Mouse (Mus musculus): ENCODE measurements around the gene Pkig. TPM values are rescaled to one million over a fixed set of nuclear protein-coding genes. Genes with fewer than 3 reads are reported as not detected.

The Pkig gene
- polyA plus RNA-seq, 1 experiment from 2014 or later, result 189 TPM

DNA sequence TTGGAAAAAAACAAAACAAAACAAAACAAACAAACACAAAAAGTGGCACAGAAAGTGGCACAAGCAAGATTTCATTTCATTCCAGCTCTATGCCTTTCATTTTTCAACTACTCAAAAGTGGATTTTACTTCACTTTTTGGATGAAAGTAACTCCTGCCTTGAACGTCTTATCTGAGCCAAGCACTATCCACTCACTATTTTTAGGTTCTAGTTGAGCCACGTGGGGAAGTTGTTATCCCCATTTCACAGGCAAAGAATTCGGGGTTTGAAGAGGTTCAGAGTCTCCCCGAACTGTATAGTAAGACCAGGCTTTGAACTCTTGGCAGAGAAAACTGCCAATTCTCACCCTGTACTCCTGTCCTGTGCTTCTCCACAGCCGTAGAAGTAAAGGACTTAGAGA, 50.1 kb downstream of the Pkig start:
- no peak overlapping the region for H3K27ac ChIP-seq (replicated peaks)
- H3K4me3 ChIP-seq, result no peak overlapping the region
- H3K27me3 ChIP-seq (replicated peaks; ENCODE audit: low read depth, poor library complexity, severe bottlenecking), result no peaks in the 10 kb centered on the region
- no peaks in the 10 kb centered on the region for H3K9me3 ChIP-seq
- WGBS, result 86% methylated on average over 5 of the region's 5 CpGs
- no peaks in the 10 kb centered on the region for H3K4me1 ChIP-seq
- DNase-seq (ENCODE audit: low spot score), result no peak
- peaks cover 45% of the 10 kb centered on the region for H3K36me3 ChIP-seq (replicated peaks)

DNA sequence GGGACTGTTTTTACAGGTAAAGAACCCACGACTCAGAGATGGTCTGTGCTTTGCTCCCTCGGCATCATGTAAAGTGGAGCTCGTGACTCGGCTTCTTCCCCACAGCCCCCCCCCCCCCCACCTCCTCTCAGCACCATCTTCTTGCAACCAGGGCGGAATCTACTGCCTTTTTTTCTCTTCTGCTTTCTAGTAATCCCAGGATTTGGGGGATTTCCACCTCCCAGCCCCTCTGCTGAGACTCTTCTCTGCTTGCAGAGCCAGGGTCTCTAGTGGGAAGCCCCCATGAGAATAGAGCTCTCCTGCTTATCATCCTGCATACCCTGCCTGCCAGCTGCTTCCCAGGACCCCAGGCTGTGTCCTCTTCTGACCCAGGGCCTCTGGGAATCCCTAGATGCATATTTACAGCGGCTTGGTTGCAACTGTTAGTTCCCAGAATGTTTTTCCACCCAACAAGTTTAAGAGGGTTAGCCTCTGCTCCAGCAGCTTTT, 50.6 kb downstream of the Pkig start:
- no peaks in the 10 kb centered on the region for H3K4me1 ChIP-seq
- H3K27ac ChIP-seq (replicated peaks), result no peak overlapping the region
- H3K9me3 ChIP-seq, result no peaks in the 10 kb centered on the region
- peaks cover 44% of the 10 kb centered on the region for H3K36me3 ChIP-seq (replicated peaks)
- DNase-seq (ENCODE audit: low spot score), result no peak
- H3K4me3 ChIP-seq, result no peak overlapping the region
- 77% methylated on average over 6 of the region's 6 CpGs for WGBS
- H3K27me3 ChIP-seq (replicated peaks; ENCODE audit: low read depth, poor library complexity, severe bottlenecking), result no peaks in the 10 kb centered on the region

DNA sequence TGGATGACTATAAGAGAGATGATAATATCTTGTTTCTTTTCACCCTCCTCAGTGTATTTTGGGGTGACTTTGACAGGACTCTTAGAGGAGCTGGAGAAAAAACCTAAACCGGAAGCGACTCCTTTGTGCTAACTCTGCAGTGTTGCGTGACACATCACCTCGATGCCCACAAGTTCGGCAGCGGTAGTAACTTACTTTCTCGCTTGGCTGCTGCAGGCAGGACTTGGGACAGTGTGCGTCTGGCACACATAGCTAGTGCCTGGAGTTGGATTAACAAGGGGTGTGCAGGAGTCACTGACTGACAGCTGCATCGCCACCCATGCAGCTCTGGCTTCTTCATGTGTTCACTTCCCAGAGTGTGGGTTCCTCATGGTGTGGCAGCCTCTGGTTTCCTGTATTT, 51.8 kb downstream of the Pkig start:
- H3K27me3 ChIP-seq (replicated peaks; ENCODE audit: low read depth, poor library complexity, severe bottlenecking), result no peaks in the 10 kb centered on the region
- no peak overlapping the region for H3K27ac ChIP-seq (replicated peaks)
- H3K4me1 ChIP-seq, result no peaks in the 10 kb centered on the region
- no peak overlapping the region for H3K4me3 ChIP-seq
- peaks cover 32% of the 10 kb centered on the region for H3K36me3 ChIP-seq (replicated peaks)
- H3K9me3 ChIP-seq, result no peaks in the 10 kb centered on the region
- DNase-seq (ENCODE audit: low spot score), result no peak
- 95% methylated on average over 9 of the region's 9 CpGs for WGBS

DNA sequence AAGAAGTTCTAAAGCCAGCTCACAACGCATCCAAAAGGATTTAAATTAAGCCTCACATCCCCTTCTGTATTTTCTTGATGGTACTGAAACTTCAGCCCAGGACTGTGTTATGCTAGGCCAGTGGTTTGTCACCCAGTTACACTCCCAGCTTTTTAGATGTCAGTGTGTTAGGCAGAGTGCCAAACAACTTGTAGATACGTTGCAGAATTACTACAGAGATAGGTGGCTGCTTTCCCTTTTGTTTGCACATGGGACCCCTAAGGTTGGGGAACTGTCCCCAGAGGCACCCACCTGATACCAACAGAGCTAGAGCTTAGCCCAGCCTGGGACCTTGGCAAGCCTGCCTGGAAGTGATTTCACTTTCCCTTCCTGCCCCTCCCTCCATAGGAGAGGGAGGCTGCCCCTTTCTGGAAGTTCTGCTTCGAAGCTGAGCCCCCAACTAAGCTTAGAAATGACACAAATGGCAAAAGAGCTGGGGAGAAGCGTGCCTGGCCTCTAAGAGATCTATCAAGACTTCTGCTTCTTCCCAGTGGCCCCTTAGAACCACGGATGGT, 52.5 kb downstream of the Pkig start:
- Histone ChIP-seq H3K27me3 (replicated peaks; ENCODE audit: low read depth, poor library complexity, severe bottlenecking) (no peaks in the 10 kb centered on the region), H3K9me3 (no peaks in the 10 kb centered on the region), H3K4me3 (no peak overlapping the region), H3K27ac (replicated peaks) (no peak overlapping the region), H3K4me1 (peaks cover 2% of the 10 kb centered on the region; the same call in 1 of the 2 replicates), H3K36me3 (replicated peaks) (peaks cover 29% of the 10 kb centered on the region)
- no peak for DNase-seq (ENCODE audit: low spot score)
- WGBS, result 84% methylated on average over 5 of the region's 5 CpGs

DNA sequence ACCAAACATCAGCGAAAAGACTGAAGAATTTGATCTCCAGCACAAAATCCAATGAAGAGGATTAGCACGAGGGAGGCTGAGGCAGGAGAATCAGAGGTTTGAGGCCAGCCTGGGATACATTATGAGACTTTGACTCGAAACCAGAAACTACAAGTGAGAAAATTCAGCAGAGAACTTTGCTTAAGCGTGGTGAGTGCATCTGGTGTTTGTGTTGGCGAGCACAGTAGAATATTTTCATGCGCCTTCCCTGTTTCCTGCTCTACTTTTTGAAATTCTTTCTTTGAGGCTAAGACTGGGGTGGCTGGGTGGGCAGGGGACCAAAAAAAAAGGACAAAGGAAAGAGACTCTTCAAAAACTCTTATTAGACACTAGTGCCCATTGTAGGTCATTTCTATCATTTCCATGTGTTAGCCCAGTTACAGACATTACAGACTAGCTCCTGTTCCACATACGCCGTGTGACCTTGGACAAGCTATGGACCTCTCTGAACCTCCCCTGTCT, 53.2 kb downstream of the Pkig start:
- Histone ChIP-seq H3K9me3 (no peaks in the 10 kb centered on the region), H3K36me3 (replicated peaks) (peaks cover 23% of the 10 kb centered on the region), H3K27ac (replicated peaks) (no peak overlapping the region), H3K4me3 (no peak overlapping the region), H3K27me3 (replicated peaks; ENCODE audit: low read depth, poor library complexity, severe bottlenecking) (no peaks in the 10 kb centered on the region), H3K4me1 (peaks cover 9% of the 10 kb centered on the region)
- DNase-seq (ENCODE audit: low spot score), result no peak
- WGBS, result 92% methylated on average over 8 of the region's 8 CpGs

DNA sequence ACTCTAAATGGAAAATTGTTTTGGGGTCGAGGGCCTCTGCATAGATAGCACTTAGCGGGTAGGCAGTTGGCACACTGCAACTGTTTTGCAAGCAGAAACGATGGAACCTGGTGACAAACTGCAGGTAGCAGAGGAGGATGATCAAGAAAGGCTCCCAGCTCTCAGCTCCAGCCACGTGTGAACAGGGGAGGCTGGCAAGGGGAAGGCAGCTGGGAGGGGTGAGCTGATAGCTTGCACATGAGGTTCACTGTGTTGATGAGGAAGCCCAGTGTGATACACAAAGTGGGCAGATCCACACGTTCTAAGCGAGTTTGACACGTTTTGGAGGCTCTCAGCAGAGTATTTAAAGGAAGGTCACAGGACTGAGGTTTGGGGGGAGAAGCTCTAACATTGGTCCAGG, 54.3 kb downstream of the Pkig start:
- WGBS, result 74% methylated on average over 7 of the region's 7 CpGs
- DNase-seq (ENCODE audit: low spot score), result no peak

DNA sequence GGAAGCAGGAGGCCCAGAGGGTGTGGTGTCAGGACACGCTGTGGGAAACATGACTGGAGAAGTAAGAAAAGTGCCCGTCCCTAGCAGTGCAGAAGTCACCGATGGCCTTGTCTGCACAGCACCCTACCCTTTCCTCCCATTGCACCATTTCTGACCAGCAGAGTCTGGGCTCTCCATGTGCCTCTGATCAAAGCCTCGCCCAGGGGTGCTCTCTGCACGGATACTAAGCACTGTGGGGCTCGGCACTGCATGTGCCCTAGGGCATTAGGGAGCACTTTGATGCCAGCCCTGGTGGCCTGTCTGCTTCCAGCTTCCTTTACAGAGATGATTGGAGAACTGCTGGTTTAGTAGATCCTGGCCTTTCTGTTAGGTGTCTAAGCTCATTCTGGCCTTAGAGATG, 54.7 kb downstream of the Pkig start:
- Histone ChIP-seq H3K4me1 (peaks cover 19% of the 10 kb centered on the region), H3K4me3 (no peak overlapping the region), H3K27me3 (replicated peaks; ENCODE audit: low read depth, poor library complexity, severe bottlenecking) (no peaks in the 10 kb centered on the region), H3K27ac (replicated peaks) (no peak overlapping the region), H3K36me3 (replicated peaks) (peaks cover 23% of the 10 kb centered on the region), H3K9me3 (no peaks in the 10 kb centered on the region)
- DNase-seq (ENCODE audit: low spot score), result no peak
- WGBS, result 80% methylated on average over 6 of the region's 6 CpGs

More for the DNA sequence above, 54.3 kb downstream of the Pkig start:
- Histone ChIP-seq H3K9me3 (no peaks in the 10 kb centered on the region), H3K27ac (replicated peaks) (no peak overlapping the region), H3K27me3 (replicated peaks; ENCODE audit: low read depth, poor library complexity, severe bottlenecking) (no peaks in the 10 kb centered on the region), H3K4me1 (peaks cover 19% of the 10 kb centered on the region), H3K36me3 (replicated peaks) (peaks cover 23% of the 10 kb centered on the region), H3K4me3 (no peak overlapping the region)

DNA sequence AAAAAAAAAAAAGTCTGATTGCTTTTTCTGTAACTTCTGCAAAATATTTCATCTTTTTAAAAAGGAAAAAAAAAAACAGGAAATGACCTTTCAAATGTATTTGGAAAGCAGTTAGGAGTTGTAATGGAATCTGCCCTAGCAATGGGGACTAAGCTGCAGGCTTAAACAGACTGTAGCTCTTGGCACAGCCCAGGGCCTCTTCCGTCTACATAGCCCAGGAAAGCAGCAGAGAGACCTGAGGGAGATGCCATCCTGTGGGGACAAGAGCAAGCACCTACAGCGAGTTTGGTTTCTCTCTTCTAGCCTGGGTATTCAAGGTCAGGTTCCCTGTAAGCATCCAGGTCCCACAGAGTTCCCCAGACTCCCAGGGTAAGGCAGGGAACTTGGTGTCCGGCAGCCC, 55.2 kb downstream of the Pkig start:
- Histone ChIP-seq H3K9me3 (no peaks in the 10 kb centered on the region), H3K27me3 (replicated peaks; ENCODE audit: low read depth, poor library complexity, severe bottlenecking) (no peaks in the 10 kb centered on the region), H3K4me1 (peaks cover 19% of the 10 kb centered on the region), H3K27ac (replicated peaks) (no peak overlapping the region), H3K4me3 (no peak overlapping the region), H3K36me3 (replicated peaks) (peaks cover 23% of the 10 kb centered on the region)
- WGBS, result 84% methylated on average over 3 of the region's 3 CpGs
- no peak for DNase-seq (ENCODE audit: low spot score)

DNA sequence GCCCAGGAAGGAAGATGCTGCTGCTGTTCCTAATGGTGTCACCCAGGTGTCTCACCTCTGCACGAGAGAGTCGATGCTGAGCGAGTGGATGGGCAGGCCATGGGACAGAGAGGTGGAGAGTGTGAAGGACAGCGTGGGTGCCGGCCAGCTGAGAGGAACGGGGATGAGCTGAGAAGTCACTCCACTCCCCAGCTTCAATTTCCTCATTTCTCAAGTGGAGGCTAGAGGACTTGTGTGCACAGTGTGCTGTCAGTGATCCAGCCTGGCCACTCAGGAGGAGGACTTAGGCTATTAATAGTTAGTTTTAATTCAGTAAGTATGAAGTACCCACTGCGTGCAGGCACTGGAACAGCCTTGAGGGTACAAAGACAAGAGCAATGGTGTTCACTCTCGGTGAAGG, 58.3 kb downstream of the Pkig start:
- 68% methylated on average over 8 of the region's 8 CpGs for whole genome bisulfite sequencing
- no peak overlapping the region for H3K4me3 ChIP-seq
- peak overlapping the region; percentile 37; the same call in 1 of the 2 replicates for H3K27ac ChIP-seq (replicated peaks)
- H3K4me1 ChIP-seq, result peaks cover 24% of the 10 kb centered on the region
- DNase-seq (ENCODE audit: low spot score), result no peak
- H3K9me3 ChIP-seq, result no peaks in the 10 kb centered on the region
- no peaks in the 10 kb centered on the region for H3K27me3 ChIP-seq (replicated peaks; ENCODE audit: low read depth, poor library complexity, severe bottlenecking)
- peaks cover 19% of the 10 kb centered on the region for H3K36me3 ChIP-seq (replicated peaks)

DNA sequence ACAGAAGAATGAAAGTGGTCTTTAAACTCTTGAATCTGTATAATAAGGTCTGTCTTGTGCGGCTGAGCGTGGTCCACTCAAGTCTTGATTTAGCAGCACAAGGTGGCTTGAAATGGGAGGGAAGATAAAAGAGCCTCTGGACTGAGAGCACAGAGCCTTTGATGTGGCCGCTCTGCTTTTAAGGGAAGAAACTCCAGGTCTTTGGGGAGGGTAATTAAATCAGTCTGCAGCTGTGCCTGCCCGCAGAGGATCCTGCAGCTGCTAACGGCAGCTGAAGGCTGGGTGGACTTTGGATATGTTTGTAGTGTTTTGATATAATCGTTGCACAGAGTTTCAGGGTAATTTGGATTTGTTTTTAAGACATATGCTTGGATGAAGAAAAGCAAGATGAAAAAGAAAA, 58.7 kb downstream of the Pkig start:
- peak; percentile 59 for DNase-seq (ENCODE audit: low spot score)
- Histone ChIP-seq H3K9me3 (no peaks in the 10 kb centered on the region), H3K4me1 (peaks cover 24% of the 10 kb centered on the region), H3K36me3 (replicated peaks) (peaks cover 20% of the 10 kb centered on the region), H3K27me3 (replicated peaks; ENCODE audit: low read depth, poor library complexity, severe bottlenecking) (no peaks in the 10 kb centered on the region), H3K4me3 (no peak overlapping the region), H3K27ac (replicated peaks) (peak overlapping the region; percentile 37; the same call in 1 of the 2 replicates)
- 23% methylated on average over 6 of the region's 6 CpGs for WGBS

DNA sequence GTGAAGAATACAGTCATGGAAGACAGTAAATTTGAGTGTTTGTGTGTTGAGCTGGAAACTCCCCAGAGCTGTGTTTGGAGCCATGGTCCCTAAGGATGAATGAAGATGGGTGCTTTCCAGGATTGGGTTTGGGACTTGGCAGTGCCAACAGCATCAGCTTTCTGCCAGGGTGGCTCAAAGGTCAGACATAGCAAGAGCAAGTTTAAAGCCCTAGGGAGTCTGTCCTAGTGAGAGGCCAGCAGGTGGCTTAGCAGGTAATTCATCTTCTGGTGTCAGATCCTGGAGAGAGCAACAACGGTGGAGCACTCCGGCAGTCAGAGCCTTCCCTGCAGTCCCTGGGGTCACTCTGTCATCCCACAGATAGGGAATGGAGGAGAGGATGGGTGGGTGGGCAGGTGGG, 60.3 kb downstream of the Pkig start:
- Histone ChIP-seq H3K4me3 (no peak overlapping the region), H3K27ac (replicated peaks) (no peak overlapping the region), H3K36me3 (replicated peaks) (peaks cover 30% of the 10 kb centered on the region), H3K4me1 (peaks cover 24% of the 10 kb centered on the region), H3K27me3 (replicated peaks; ENCODE audit: low read depth, poor library complexity, severe bottlenecking) (no peaks in the 10 kb centered on the region), H3K9me3 (no peaks in the 10 kb centered on the region)
- DNase-seq (ENCODE audit: low spot score), result no peak
- WGBS, result 75% methylated on average over 2 of the region's 2 CpGs

DNA sequence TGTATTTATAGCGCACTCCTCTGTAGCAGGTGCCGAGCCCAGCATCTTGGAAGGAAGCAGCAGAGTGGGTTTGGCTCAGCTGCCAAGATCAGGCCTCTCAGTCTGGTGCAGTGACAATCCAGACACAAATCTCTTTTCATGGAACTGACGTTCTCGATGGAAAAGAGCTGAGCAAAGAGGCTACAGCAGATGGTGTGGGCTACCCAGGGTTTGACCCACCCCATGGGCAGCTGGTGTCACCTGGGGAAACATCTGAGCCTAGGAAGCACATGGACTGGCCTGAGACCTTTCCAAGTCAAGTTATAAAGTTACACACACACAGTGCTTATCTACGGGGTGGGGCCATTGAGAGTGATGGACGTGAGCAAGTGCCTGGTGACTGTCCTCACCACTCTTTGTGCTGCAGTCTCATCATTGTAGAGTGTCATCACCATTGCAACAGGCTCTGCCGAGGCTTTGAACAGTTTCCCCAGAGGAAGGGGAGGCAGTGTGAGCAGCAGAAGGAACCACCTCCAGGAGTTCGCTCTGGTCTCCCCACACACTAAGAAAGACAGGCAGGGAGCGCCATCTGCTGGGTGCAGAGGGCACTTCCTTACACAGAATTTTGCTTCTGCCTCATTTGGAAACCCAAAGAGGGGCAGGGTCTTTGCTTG, 60.9 kb downstream of the Pkig start:
- peaks cover 24% of the 10 kb centered on the region for H3K4me1 ChIP-seq
- no peak overlapping the region for H3K27ac ChIP-seq (replicated peaks)
- H3K27me3 ChIP-seq (replicated peaks; ENCODE audit: low read depth, poor library complexity, severe bottlenecking), result no peaks in the 10 kb centered on the region
- DNase-seq (ENCODE audit: low spot score), result peak; percentile 86
- no peaks in the 10 kb centered on the region for H3K9me3 ChIP-seq
- WGBS, result 56% methylated on average over 9 of the region's 9 CpGs
- H3K36me3 ChIP-seq (replicated peaks), result peaks cover 34% of the 10 kb centered on the region
- no peak overlapping the region for H3K4me3 ChIP-seq

DNA sequence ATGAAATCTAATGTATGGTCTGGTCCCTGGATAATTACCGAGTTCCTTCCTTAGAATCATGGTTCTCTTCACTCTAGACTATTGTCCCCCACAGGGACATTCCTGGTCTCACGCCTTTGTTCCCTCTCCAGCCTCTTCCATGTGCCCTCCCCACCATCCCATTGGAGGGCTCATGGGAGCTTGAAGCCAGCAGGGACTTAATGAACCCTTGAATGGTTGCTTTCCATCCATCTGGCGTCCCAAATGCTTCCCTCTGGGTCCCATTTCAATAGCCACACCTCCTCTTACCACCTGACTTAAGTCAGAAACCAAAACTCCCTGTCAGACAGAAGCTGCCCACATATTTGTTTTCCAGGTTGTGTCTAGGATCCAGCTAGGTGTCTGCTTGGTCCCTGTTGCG, 61.4 kb downstream of the Pkig start:
- Histone ChIP-seq H3K4me1 (peaks cover 24% of the 10 kb centered on the region), H3K36me3 (replicated peaks) (peaks cover 40% of the 10 kb centered on the region), H3K27me3 (replicated peaks; ENCODE audit: low read depth, poor library complexity, severe bottlenecking) (no peaks in the 10 kb centered on the region), H3K9me3 (no peaks in the 10 kb centered on the region), H3K27ac (replicated peaks) (no peak overlapping the region), H3K4me3 (no peak overlapping the region)
- WGBS, result 52% methylated on average over 4 of the region's 4 CpGs
- DNase-seq (ENCODE audit: low spot score), result no peak
